Mouse (Mus musculus): ENCODE results near the gene Gm21719.
"Not testable (repeated sequence)": the region's sequence is repeated elsewhere in the genome, so short reads cannot be mapped to it uniquely, and the experiment has no call there.

Gm21719 gene

DNA sequence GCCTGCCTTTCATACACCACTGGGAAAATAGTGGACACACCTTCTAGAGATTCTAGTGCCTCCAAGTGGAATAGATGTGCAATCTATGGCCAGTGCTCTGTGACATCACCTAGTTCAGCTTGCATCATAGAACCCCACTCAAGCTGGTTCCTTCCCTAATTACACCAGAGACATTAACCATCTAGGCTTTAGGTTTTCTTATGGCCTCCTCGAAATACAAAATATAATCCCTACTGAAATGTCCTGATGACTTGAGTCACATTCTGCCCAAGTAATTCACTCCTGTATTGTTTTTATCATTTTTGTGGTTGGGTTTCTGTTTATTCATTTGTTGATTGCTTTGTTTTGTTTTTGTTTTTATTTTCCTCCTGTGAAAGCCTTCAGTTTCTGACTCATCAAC is at the start of gene Gm21719:
TSS of gene Gm21719 (minus strand) at position 101 of the 400 bp plus-strand sequence.
- not testable (repeated sequence) for DNase-seq (ENCODE audit: low spot score in 2 of 2)

Measured in left cerebral cortex, adult 9 months (tissue).